Mouse (Mus musculus) frontal cortex, postnatal 14 days (tissue): ENCODE data around the gene Folr2.

Experiments used
- DNase-seq, 2 experiments: peaks; one replicate each; pipeline ENCODE4 v3.0.0; 2022; ENCODE audit warnings: low spot score in 2 of 2

The Folr2 gene

DNA sequence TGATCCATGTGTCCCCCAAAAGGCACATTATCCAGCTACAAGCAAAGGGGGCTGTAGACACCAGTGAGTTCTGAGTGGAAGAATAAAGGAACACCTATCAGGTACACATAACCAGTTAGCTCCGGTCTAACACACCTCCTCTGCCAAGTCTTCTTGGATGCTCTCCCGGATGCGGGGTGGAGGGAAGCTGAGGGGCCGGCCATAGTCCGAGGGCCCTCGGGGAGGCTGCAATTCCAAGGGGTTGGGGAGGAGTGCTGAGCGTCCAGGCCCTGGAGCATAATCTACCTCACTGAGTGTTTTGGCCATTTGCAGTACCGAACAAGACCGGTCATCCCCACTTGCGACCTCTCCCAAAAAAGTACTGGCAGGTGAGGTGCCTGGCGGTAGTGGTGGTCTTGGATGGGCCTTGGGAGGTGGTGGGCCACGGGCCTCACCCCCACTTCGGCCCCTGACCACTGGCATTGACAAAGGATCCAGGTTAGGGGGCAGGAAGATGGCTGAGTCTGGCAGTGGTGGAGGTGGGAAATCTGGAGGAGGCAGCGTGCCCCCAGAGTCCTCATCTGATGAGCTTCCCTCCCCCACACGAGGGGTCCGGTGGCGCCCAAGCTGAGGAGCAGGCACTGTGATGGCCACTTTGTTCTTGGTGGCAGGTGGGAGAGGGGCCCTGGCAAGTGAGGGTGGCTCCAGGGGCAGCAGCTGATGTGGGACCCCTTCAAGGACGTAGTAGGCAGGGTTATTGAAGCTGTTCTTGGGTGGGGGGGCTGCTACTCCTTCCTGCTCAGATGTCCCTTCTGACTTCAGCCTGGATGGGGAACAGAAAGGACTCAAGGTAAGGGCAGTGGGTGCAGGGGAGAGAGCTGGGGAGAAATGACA lies 33.0 kb downstream of the Folr2 start:
- DNase-seq, result no peak

DNA sequence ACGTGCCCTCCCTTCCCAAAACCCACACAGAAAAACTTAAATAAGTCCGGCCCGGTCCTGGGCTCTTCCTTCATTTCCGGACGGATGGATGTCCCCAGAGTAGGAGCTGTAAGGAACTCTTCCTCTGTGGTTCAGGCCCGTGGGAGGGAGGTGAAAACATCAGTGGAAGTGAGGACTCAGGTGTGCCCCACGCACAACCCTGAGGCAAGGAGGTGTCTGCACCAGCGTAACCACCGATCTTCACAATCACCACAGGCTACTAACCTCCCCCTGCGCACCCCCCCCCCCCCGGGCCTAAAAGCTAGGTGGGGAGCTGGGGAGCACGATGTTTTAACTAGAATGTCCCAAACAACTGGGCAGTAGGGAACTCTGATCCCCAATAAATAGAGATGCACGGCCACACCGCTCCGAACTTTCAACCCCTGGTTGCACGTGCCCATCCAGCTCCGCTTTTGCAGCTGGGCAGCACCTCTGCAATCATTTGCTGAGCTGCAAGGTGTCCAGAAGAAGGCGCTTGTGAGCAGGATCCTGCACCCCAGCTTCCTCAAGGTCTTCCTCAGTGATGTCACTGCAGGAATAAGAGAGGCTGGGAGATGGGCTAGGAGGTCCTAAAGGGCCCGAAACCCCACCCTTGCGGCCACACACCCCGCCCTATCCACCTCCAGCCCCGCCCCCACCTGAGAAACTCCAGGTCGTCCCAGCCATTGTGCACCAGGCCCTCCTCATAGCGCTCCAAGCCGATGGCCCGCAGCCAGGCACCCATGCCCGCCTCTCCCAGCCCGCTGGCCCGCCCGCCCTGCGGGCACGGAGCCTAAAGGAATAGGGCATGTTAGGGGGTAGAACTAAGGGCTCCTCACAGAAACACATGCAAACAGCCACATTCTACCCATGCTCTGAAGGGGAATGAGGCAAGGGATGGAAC lies 33.9 kb downstream of the Folr2 start:
- DNase-seq, result no peak

DNA sequence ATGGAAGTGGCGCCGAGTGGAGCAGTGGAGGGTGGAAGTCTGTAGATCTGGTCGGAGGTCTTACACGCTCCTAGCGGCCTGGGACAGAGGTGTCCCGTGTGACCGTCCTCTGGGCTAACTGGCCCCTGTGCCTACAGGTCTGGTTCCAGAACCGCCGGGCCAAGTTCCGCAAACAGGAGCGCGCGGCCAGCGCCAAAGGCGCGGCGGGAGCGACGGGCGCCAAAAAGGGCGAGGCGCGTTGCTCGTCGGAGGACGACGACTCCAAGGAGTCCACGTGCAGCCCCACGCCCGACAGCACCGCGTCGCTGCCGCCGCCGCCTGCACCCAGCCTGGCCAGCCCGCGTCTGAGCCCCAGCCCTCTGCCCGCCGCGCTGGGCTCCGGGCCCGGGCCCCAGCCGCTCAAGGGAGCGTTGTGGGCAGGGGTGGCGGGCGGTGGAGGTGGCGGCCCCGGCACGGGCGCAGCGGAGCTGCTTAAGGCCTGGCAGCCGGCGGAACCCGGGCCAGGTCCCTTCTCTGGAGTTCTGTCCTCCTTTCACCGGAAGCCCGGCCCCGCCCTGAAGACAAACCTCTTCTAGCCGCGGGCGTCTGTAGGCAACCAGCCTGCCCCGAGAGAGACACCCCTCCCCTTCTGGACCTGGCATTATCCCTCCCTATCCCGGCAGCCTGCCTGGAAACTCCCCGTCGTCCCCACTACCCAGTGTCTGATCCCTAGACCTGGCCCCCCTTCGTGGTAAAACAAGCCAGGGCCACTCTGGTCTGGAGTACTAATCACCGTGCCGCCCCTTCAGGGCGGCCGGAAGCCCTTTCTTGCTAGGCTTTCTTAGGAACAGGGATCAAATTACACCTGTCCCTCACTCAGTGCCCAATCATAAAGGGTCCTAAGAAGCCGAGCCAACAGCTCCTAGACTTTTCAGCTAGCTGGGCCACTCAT lies 35.2 kb downstream of the Folr2 start:
- DNase-seq, result no peak

DNA sequence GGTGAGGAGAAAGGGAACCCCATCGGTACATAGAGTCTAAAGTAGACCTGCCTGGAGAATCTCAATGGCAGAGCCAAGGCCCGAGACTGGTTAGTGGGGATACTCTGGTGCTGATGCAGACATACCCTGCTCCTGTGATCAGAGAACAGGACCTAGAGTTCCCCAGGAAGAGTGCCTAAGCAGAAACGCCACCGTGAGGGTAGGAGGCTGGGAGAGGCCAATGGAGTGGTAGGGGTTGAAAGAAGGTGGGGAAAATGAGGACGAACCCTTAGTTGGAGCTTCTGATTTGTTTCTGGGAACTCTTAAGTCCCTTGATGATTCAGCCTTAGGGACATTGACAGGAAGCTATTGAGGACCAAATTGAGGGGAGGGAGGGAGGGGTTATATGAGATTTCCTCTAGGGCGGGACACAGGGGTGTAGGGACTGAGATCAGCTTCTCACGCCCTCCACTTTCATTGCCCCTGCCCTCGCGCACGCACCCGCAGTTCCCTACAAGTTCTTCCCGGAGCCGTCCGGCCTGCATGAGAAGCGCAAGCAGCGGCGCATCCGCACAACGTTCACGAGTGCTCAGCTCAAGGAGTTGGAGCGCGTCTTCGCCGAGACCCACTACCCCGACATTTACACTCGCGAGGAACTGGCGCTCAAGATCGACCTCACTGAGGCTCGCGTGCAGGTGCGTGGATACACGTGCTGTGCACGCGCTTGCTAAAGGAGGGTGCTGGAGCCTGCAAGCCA lies 36.5 kb downstream of the Folr2 start:
- no peak for DNase-seq

DNA sequence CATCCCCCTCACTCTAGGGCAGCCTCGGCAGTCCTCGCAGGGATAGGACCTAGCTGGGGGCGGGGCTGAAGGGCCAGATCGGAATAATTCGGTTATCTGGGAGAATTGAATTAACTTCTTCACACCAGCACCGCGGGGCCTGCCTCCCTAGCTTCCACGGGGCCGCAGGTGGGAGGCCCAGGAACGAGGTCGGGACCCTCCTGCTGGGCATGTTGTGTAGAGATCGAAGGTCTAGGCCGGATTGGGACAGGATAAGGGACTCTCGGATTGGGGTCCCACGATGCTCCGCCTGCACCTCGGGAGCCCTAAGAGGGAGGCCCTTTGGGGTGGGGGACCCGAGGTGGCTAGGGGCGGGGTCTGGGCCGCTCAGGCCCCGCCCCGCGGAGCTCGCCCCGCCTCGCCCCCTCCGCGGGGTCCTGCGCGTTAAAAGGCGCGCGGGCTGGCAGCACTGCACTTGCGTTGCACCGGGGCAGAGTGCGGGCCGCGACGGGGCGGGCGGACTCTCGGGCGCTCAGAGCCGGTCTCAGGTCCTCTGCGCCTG lies 39.1 kb downstream of the Folr2 start, which contains the start of gene Phox2a:
Gene Phox2a (plus strand): TSS at position 453 of the 541 bp plus-strand sequence.
- DNase-seq, result no peak
